Mouse (Mus musculus): ENCODE measurements around the gene Oas1h.
"Not testable (repeated sequence)": the region's sequence is repeated elsewhere in the genome, so short reads cannot be mapped to it uniquely, and the experiment has no call there.

Gene Oas1h

DNA sequence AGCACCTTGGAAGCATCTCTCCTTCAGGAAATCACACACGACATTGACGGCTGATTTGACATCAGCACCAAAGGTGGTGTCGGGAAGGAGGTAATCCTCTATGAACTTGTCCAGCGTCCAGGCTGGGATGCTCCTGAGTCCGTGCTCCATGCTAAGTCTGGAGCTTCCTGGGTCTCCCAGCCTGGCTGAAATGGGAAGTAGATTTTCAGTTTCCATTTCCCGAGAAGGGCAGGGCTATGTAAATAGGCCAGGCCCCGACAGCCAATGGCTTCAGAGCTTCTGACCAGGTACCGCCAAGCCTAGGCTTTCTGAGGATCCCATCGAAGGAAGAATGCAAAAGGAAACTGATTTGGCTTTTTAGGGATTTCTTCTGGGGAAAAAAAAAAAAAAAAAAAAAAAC is 26.2 kb downstream of the Oas1h start, which contains the start of gene Oas1g:
Oas1g (minus strand) TSS at position 201 of the 400 bp plus-strand sequence.
- DNase-seq (ENCODE audit: low spot score) = not testable (repeated sequence)

- DNase-seq (ENCODE audit: low spot score) = no peak
These were observed 26.6 kb downstream of the Oas1h start for GRCm38 (mm10) chr5:120887831-120888230.

DNA sequence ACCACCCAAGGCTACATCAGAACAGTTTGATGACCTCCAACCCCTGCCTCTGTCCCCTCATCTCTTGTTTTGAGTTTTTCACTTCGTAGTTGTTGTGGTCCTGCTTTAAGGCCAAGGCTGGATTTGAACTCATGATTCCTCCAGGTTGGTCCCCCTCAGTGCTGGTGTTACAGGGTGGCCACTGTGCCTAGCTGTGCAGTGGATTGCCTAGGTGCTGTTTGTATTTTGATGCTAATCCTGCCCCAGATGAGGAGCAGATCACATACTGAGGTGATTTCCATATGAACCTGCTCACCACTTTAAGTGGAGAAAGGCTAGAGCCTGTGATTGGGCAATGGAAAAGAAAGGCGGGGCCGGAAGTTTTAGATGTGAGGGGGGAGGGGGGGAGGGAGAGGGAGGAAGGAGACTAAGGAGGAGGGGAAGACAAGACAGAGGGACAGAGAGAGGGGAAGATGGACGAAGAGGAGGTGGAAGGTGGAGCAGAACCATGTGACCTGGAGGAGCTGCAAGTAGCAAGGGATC is 27.1 kb downstream of the Oas1h start:
- DNase-seq (ENCODE audit: low spot score) = not testable (repeated sequence)

DNA sequence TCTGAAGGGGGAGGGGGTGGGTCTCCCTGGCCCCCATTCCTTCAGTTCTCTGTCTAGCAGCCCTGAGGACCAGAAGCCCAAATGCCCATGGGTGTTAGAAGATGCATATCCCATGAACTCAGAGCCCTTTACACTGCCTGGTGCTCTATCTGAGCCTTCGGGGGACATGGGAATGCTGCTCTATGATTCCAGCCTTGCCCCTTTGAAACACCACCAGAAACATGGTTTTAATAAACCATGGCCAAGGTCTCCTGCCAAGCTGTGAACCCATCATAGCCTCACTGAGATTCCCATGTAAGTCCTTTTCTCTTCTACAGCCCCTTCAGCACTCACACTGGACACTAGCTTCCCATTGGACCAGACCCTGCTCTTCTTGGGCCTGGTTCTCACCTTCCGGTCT is 28.8 kb downstream of the Oas1h start:
- no peak for DNase-seq (ENCODE audit: low spot score)

- no peak for DNase-seq (ENCODE audit: low spot score)
These were observed 29.8 kb downstream of the Oas1h start for GRCm38 (mm10) chr5:120890991-120891390.

GRCm38 (mm10) chr5:120891566-120892242 is 30.5 kb downstream of the Oas1h start:
- DNase-seq (ENCODE audit: low spot score) = not testable (repeated sequence)

DNA sequence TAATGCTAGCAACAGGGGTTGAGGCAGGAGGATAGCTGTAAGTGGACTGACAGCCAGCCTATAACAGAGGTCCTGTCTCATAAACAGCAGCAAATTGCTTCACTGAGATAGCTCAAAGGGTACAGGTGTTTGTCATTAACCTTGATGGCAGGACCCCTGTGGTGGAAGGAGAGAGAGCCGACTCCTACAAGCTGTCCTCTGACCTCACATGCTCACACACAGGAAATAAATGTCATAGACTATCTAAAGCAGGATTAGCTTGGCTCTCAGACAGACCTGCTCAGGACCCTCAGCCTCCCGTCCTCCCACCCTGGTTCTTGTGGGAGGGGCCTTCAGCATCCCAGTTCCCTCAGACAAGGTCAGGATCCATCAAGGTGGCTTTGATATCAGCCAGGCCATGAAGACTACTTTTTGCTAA is 31.0 kb downstream of the Oas1h start:
- no peak for DNase-seq (ENCODE audit: low spot score)

DNA sequence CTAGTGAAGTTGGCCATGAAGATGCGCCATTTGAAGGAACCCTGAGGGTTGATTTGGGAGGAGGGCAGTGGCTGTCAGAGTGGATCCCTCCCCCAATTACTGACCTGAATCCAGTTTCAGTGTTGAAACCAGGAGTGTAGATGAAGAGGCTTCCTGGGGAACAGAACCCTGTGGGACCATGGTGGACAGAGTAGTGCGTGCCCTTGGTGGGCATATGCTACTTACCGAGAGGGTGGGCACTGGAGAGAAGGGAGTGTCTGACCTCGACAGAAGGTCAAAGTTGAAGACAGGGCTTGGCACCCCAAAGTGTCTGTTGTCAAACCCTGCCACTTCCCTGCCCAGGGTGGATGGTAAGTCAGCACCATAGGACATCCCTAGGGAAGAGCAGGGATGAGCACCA is 32.6 kb downstream of the Oas1h start:
- DNase-seq (ENCODE audit: low spot score) = not testable (repeated sequence)

DNA sequence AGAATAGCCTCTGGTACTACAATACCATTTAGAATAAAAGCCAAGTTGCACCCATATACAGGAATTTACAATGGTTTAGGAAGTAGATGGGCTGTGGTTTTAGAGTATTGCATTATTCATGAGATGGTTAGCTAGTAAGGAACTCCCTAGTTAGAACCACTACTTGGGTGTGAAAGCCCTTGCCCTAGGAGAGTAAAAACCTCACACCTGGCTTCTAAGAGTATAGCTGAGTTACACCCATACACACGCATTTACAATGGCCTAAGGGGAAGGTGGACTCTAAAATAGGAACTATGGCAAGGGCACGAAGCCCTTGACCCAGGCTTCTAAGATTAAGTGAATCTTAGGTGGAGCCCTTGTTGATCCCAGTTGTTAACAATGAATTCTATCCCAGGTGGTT is 33.5 kb downstream of the Oas1h start:
- not testable (repeated sequence) for DNase-seq (ENCODE audit: low spot score)

GRCm38 (mm10) chr5:120895231-120895900 is 34.1 kb downstream of the Oas1h start:
- no peak for DNase-seq (ENCODE audit: low spot score)

GRCm38 (mm10) chr5:120898307-120898706 is 37.1 kb downstream of the Oas1h start:
- no peak for DNase-seq (ENCODE audit: low spot score)

GRCm38 (mm10) chr5:120898726-120899125 is 37.5 kb downstream of the Oas1h start:
- no peak for DNase-seq (ENCODE audit: low spot score)

DNA sequence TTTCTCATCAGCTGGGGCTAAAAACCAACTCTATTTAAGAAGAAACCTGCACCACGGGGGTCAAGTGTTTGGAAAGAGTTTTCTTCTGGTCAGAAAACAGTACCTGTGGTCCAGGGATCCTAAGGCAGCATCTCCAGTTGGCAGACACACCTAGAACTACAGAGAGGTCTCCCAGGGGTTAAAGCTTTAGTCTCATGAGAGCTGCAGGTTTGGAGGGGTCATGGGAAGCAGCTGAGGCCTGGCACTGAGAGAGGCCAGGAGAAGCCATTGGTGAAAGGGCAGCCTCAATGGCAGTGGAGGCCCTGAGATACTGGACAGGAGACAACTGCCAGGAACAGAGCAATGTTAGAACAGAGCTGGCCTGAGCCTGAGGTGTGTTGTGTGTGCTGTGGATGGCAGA is 39.4 kb downstream of the Oas1h start:
- DNase-seq (ENCODE audit: low spot score) = no peak

GRCm38 (mm10) chr5:120902056-120902455 is 40.8 kb downstream of the Oas1h start:
- no peak for DNase-seq (ENCODE audit: low spot score)

DNA sequence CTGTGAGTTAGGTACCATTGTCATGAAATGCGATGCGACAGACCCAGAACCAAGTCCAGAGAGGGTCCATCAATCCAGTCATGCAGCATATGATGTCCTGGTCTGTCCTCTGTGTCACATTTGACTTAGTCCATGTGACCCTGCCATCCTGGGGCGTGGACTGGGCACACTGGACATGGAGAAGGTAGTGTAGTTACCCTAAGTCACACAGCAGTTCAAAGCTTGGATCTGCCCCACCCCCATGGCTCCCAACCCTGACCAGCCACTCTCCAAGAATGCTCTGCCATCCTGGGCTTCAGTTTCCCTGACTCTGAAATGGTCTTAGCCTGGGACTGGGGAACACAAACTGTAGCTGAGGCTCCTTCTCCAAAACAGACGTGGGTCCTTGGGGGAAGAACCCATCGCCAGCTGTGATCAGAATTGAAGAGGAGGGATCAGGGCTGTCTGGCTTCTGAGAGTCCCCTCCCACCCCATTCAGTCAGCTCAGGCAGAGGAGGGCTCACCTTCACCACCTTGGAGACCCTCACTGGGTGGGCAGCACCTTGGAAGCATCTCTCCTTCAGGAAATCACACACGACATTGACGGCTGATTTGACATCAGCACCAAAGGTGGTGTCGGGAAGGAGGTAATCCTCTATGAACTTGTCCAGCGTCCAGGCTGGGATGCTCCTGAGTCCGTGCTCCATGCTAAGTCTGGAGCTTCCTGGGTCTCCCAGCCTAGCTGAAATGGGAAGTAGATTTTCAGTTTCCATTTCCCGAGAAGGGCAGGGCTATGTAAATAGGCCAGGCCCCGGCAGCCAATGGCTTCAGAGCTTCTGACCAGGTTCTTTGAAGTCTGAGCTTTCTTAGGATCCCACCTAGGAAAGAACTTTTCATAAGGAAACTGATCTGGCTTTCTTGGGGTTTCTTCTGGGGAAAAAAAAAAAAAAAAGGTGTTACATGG is 45.8 kb downstream of the Oas1h start, which contains the start of gene Oas1a:
Oas1a (minus strand) TSS at position 731 of the 943 bp plus-strand sequence.
- DNase-seq (ENCODE audit: low spot score) = not testable (repeated sequence)

DNA sequence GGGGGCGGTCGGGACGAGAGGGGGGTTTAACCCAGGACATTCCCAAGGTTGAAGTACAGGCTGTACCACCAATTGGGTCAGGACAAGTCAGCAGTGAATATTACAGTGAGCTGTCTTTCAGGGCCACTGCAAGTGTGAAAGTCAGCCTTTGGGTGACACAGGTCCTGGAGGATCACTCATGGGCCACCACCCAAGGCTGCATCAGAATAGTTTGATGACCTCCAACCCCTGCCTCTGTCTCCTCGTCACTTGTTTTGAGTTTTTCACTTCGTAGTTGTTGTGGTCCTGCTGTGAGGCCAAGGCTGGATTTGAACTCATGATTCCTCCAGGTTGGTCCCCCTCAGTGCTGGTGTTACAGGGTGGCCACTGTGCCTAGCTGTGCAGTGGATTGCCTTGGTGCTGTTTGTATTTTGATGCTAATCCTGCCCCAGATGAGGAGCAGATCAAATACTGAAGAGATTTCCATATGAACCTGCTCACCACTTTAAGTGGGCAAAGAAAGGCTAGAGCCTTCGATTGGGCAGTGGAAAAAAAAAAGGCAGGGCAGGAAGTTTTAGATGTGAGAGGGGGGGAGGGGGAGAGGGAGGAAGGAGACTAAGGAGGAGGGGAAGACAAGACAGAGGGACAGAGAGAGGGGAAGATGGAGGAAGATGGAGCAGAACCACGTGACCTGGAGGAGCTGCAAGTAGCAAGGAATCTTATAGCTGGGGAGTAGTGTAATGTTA is 47.1 kb downstream of the Oas1h start:
- DNase-seq (ENCODE audit: low spot score) = no peak

GRCm38 (mm10) chr5:120914204-120914603 is 53.0 kb downstream of the Oas1h start, which contains the start of gene Oas1d:
TSS of gene Oas1d (plus strand) at chr5:120914536.
- DNase-seq (ENCODE audit: low spot score) = not testable (repeated sequence)

DNA sequence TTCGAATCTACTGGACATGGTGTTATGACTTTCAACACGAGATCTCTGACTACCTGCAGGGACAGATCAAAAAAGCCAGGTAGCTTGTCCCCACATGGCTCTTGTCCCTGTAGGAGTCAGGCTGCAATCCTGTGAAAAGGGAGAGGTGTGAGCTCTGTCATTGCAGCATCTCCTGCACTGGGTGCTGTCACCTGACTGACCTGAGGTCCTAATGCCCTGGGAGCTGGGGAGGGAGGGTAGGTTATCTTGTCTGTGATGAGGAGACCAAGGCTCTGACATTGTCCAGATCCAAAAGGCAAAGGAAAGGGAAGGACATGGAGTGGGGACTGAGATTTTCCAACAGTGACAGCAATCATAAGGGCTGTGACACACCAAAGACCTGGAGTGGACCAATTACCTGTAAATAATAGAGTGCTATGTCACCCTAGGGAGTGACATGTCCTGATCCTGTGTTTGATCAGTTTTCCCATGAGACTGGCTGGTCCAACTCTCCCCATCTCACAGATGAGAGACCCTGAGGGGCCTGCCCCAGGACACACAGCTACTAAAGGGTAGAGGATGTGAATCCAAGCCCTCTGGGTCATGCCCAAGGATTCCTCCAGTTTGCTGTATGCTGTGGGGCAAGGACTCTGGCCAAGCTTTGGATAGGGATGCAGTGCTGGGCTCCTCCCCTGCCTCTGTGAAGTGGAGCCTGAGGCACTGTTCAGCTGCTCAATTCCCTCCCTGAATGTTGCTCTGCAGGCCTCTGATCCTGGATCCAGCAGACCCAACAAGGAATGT is 58.1 kb downstream of the Oas1h start:
- DNase-seq (ENCODE audit: low spot score) = not testable (repeated sequence)

DNA sequence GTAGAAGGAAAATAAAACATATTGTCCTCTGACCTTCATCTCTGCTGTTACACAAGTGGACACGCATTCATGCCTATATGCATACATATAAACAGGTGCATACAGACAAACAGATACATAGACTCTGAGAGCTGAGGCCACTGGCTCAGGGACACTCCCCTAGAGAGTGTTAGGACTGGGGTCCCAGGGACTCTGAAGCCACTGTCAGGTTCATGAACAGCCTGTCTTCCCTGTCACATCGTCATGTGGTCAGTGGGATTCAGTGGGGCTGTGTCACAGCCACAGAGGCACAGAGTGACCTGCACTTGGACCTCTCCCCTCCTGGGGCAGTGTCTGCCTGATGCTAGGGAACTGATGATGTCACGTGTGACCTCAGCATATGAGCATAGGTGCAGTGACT is 59.1 kb downstream of the Oas1h start:
- DNase-seq (ENCODE audit: low spot score) = no peak
